Mouse (Mus musculus): ENCODE data around the gene Klf3. TPM values are rescaled to one million over a fixed set of nuclear protein-coding genes. Genes with fewer than 3 reads are reported as not detected.

Gene Klf3
- polyA plus RNA-seq, 1 experiment from 2014 or later = 38.6 TPM

DNA sequence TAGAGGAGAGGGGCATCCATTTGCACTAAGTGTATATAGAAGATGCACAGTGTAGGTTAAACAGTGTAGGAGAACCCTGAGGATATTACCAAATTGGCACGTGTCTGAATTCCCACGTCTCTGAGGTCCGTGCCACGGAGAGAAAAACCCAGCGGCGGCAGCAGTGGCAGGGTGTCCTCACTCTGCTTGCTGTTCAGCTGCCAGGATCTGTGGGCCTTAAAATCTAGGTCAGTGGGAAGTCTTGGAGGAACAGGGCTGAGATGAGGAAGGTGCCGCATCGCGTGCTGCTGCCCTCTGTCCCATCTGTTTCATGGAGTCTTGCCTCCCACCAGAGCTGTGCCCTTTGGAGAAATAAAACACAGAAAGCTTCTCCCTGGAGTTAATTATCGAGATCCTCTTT, 16.9 kb downstream of the Klf3 start:
- no peak overlapping the region for H3K4me2 ChIP-seq (ENCODE audit: low read depth, severe bottlenecking)
- no peak overlapping the region for H3K4me3 ChIP-seq (ENCODE audit: low read depth, low read length)
- H3K4me1 ChIP-seq (ENCODE audit: control insufficient read depth, insufficient read depth, low read length) = no peaks in the 10 kb centered on the region
- H3K27me3 ChIP-seq (ENCODE audit: control insufficient read depth, insufficient read depth, low read length) = no peaks in the 10 kb centered on the region
- DNase-seq (ENCODE audit: low spot score) (no peak), ATAC-seq (ENCODE audit: insufficient number of reproducible peaks, low FRiP score, low TSS enrichment, low read depth) (no peak)
- no peaks in the 10 kb centered on the region for H3K9me3 ChIP-seq (ENCODE audit: control insufficient read depth, low read length)
- WGBS = 91% methylated on average over 10 of the region's 10 CpGs
- no peak overlapping the region for H3K27ac ChIP-seq (replicated peaks; ENCODE audit: low read depth, low read length)
- H3K9ac ChIP-seq (ENCODE audit: low read length) = no peak overlapping the region
- peaks cover 35% of the 10 kb centered on the region for H3K36me3 ChIP-seq (ENCODE audit: control insufficient read depth, insufficient read depth, low read length)

DNA sequence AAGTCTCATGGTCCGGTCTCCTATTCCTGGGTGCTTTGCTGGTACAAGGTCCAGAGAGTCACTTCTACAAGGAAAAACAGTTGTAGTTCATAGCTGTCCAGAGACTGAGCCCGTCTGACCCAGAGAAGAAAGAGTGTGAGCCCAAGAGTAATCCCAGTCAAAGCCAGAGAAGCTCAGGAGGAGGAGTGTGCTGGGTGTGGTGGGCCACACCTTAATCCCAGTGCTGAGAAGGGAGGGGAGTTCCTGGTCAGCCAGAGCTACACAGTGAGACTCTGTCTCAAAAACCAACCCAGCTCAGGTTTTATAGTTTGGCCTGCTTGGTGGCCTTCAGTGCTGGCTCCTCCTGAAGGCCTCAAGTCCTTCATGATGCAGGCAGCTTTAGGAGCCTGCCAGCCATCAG, 18.1 kb downstream of the Klf3 start:
- no peaks in the 10 kb centered on the region for H3K4me1 ChIP-seq (ENCODE audit: control insufficient read depth, insufficient read depth, low read length)
- no peak overlapping the region for H3K27ac ChIP-seq (replicated peaks; ENCODE audit: low read depth, low read length)
- H3K36me3 ChIP-seq (ENCODE audit: control insufficient read depth, insufficient read depth, low read length) = peaks cover 35% of the 10 kb centered on the region
- no peaks in the 10 kb centered on the region for H3K27me3 ChIP-seq (ENCODE audit: control insufficient read depth, insufficient read depth, low read length)
- no peak for DNase-seq (ENCODE audit: low spot score)
- ATAC-seq (ENCODE audit: insufficient number of reproducible peaks, low FRiP score, low TSS enrichment, low read depth) = no peak
- H3K9ac ChIP-seq (ENCODE audit: low read length) = no peak overlapping the region
- H3K4me3 ChIP-seq (ENCODE audit: low read depth, low read length) = no peak overlapping the region
- no peak overlapping the region for H3K4me2 ChIP-seq (ENCODE audit: low read depth, severe bottlenecking)
- 89% methylated on average over 2 of the region's 2 CpGs for WGBS
- no peaks in the 10 kb centered on the region for H3K9me3 ChIP-seq (ENCODE audit: control insufficient read depth, low read length)

DNA sequence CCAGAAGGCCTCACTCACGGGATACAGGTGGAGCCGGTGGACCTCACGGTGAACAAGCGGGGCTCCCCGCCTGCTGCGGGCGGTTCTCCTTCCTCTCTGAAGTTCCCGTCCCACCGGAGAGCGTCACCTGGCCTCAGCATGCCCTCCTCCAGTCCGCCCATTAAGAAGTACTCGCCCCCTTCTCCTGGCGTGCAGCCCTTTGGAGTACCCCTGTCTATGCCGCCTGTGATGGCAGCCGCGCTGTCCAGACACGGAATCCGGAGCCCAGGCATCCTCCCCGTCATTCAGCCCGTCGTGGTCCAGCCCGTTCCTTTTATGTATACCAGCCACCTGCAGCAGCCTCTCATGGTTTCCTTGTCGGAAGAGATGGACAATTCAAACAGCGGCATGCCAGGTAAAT, 18.8 kb downstream of the Klf3 start:
- Histone ChIP-seq H3K9ac (ENCODE audit: low read length) (no peak overlapping the region), H3K9me3 (ENCODE audit: control insufficient read depth, low read length) (no peaks in the 10 kb centered on the region), H3K27me3 (ENCODE audit: control insufficient read depth, insufficient read depth, low read length) (no peaks in the 10 kb centered on the region), H3K4me3 (ENCODE audit: low read depth, low read length) (no peak overlapping the region), H3K4me2 (ENCODE audit: low read depth, severe bottlenecking) (no peak overlapping the region), H3K36me3 (ENCODE audit: control insufficient read depth, insufficient read depth, low read length) (peaks cover 34% of the 10 kb centered on the region), H3K27ac (replicated peaks; ENCODE audit: low read depth, low read length) (no peak overlapping the region), H3K4me1 (ENCODE audit: control insufficient read depth, insufficient read depth, low read length) (no peaks in the 10 kb centered on the region)
- 96% methylated on average over 24 of the region's 24 CpGs for WGBS
- DNase-seq (ENCODE audit: low spot score) (no peak), ATAC-seq (ENCODE audit: insufficient number of reproducible peaks, low FRiP score, low TSS enrichment, low read depth) (no peak)

GRCm38 (mm10) chr5:64823431-64823830, 20.2 kb downstream of the Klf3 start:
- no peaks in the 10 kb centered on the region for H3K4me1 ChIP-seq (ENCODE audit: control insufficient read depth, insufficient read depth, low read length)
- H3K36me3 ChIP-seq (ENCODE audit: control insufficient read depth, insufficient read depth, low read length) = peaks cover 35% of the 10 kb centered on the region
- H3K4me3 ChIP-seq (ENCODE audit: low read depth, low read length) = no peak overlapping the region
- no peaks in the 10 kb centered on the region for H3K27me3 ChIP-seq (ENCODE audit: control insufficient read depth, insufficient read depth, low read length)
- no peaks in the 10 kb centered on the region for H3K9me3 ChIP-seq (ENCODE audit: control insufficient read depth, low read length)
- ATAC-seq (ENCODE audit: insufficient number of reproducible peaks, low FRiP score, low TSS enrichment, low read depth) = no peak
- no peak overlapping the region for H3K4me2 ChIP-seq (ENCODE audit: low read depth, severe bottlenecking)
- no peak for DNase-seq (ENCODE audit: low spot score)
- H3K9ac ChIP-seq (ENCODE audit: low read length) = no peak overlapping the region
- no peak overlapping the region for H3K27ac ChIP-seq (replicated peaks; ENCODE audit: low read depth, low read length)
- WGBS = 95% methylated on average over 11 of the region's 11 CpGs

DNA sequence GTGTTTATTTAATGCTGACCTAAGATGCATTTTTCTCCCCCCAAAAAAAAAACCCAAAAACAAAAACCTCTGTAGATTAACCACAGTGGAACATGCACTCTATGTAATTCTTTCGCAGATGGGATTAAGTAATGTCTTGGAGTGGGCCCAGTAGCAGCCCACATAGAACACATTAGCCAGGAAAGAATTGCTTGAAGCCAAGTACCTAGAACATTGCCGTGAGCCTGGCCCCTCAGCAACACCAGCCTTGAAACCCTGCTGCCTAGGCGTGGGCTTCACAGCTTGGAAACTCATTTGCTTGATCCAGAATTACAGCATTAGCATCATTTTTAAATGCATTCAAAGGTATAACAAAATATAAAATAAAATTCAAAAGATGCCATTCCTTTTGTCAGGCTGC, 21.6 kb downstream of the Klf3 start:
- DNase-seq (ENCODE audit: low spot score) = no peak
- Histone ChIP-seq H3K4me2 (ENCODE audit: low read depth, severe bottlenecking) (no peak overlapping the region), H3K36me3 (ENCODE audit: control insufficient read depth, insufficient read depth, low read length) (peaks cover 35% of the 10 kb centered on the region), H3K27me3 (ENCODE audit: control insufficient read depth, insufficient read depth, low read length) (no peaks in the 10 kb centered on the region), H3K9me3 (ENCODE audit: control insufficient read depth, low read length) (no peaks in the 10 kb centered on the region), H3K4me1 (ENCODE audit: control insufficient read depth, insufficient read depth, low read length) (no peaks in the 10 kb centered on the region), H3K9ac (ENCODE audit: low read length) (no peak overlapping the region), H3K27ac (replicated peaks; ENCODE audit: low read depth, low read length) (no peak overlapping the region), H3K4me3 (ENCODE audit: low read depth, low read length) (no peak overlapping the region)
- WGBS = 97% methylated on average over 3 of the region's 3 CpGs
- no peak for ATAC-seq (ENCODE audit: insufficient number of reproducible peaks, low FRiP score, low TSS enrichment, low read depth)

DNA sequence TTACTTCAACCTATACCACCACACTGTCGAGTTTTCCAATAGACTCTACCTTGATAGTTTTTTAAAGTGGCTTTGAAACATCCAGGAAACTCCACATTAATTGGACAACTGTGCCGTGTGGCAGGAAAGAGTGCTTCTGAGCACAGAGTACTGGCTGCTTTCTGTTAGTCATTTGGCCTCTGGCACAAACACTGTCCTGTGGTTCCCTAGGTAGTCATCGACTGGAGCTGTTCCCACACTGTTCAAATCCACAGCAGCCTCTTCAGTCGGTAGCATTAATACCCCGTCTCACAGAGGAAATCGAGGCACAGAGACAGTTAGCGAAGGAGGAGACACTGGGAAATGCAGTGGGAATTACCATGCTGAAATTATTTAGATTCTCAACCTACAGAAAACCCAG, 22.3 kb downstream of the Klf3 start:
- H3K9ac ChIP-seq (ENCODE audit: low read length) = no peak overlapping the region
- no peaks in the 10 kb centered on the region for H3K9me3 ChIP-seq (ENCODE audit: control insufficient read depth, low read length)
- H3K4me3 ChIP-seq (ENCODE audit: low read depth, low read length) = no peak overlapping the region
- peaks cover 37% of the 10 kb centered on the region for H3K36me3 ChIP-seq (ENCODE audit: control insufficient read depth, insufficient read depth, low read length)
- H3K4me2 ChIP-seq (ENCODE audit: low read depth, severe bottlenecking) = no peak overlapping the region
- DNase-seq (ENCODE audit: low spot score) (no peak), ATAC-seq (ENCODE audit: insufficient number of reproducible peaks, low FRiP score, low TSS enrichment, low read depth) (no peak)
- H3K4me1 ChIP-seq (ENCODE audit: control insufficient read depth, insufficient read depth, low read length) = no peaks in the 10 kb centered on the region
- WGBS = 90% methylated on average over 7 of the region's 7 CpGs
- no peak overlapping the region for H3K27ac ChIP-seq (replicated peaks; ENCODE audit: low read depth, low read length)
- no peaks in the 10 kb centered on the region for H3K27me3 ChIP-seq (ENCODE audit: control insufficient read depth, insufficient read depth, low read length)

- DNase-seq (ENCODE audit: low spot score) = no peak
- Histone ChIP-seq H3K36me3 (ENCODE audit: control insufficient read depth, insufficient read depth, low read length) (peaks cover 30% of the 10 kb centered on the region), H3K9me3 (ENCODE audit: control insufficient read depth, low read length) (no peaks in the 10 kb centered on the region)
Observed at GRCm38 (mm10) chr5:64827151-64827550, 24.0 kb downstream of the Klf3 start.

DNA sequence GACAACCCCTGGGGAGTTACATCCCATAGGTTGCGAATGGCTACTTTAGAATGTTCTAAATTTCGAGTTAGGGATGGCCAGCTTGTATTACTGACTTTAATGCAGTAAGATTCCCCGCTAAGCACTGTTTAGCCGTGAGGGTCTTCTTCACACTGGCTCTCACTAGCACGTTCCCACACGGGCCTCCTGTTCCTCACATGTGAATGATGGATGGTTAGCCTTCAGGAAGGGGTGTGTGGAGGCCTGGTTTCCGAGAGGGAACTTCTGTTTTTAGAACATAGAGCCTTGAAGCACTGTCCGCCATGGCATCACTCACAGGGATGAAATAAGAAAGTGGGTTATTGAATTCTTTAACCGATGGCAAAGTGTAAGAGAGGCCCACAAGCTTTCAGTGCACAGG, 25.1 kb downstream of the Klf3 start:
- no peak overlapping the region for H3K9ac ChIP-seq (ENCODE audit: low read length)
- no peak overlapping the region for H3K27ac ChIP-seq (replicated peaks; ENCODE audit: low read depth, low read length)
- no peak for ATAC-seq (ENCODE audit: insufficient number of reproducible peaks, low FRiP score, low TSS enrichment, low read depth)
- H3K9me3 ChIP-seq (ENCODE audit: control insufficient read depth, low read length) = no peaks in the 10 kb centered on the region
- peaks cover 25% of the 10 kb centered on the region for H3K36me3 ChIP-seq (ENCODE audit: control insufficient read depth, insufficient read depth, low read length)
- DNase-seq (ENCODE audit: low spot score) = no peak
- H3K27me3 ChIP-seq (ENCODE audit: control insufficient read depth, insufficient read depth, low read length) = no peaks in the 10 kb centered on the region
- H3K4me2 ChIP-seq (ENCODE audit: low read depth, severe bottlenecking) = no peak overlapping the region
- 90% methylated on average over 9 of the region's 9 CpGs for WGBS
- no peaks in the 10 kb centered on the region for H3K4me1 ChIP-seq (ENCODE audit: control insufficient read depth, insufficient read depth, low read length)
- no peak overlapping the region for H3K4me3 ChIP-seq (ENCODE audit: low read depth, low read length)

More at GRCm38 (mm10) chr5:64827151-64827550, 24.0 kb downstream of the Klf3 start:
- Histone ChIP-seq H3K4me1 (ENCODE audit: control insufficient read depth, insufficient read depth, low read length) (no peaks in the 10 kb centered on the region), H3K9ac (ENCODE audit: low read length) (no peak overlapping the region), H3K4me3 (ENCODE audit: low read depth, low read length) (no peak overlapping the region), H3K27me3 (ENCODE audit: control insufficient read depth, insufficient read depth, low read length) (no peaks in the 10 kb centered on the region), H3K4me2 (ENCODE audit: low read depth, severe bottlenecking) (no peak overlapping the region), H3K27ac (replicated peaks; ENCODE audit: low read depth, low read length) (no peak overlapping the region)
- no peak for ATAC-seq (ENCODE audit: insufficient number of reproducible peaks, low FRiP score, low TSS enrichment, low read depth)
- WGBS = 97% methylated on average over 12 of the region's 12 CpGs

- no peak overlapping the region for H3K27ac ChIP-seq (replicated peaks; ENCODE audit: low read depth, low read length)
- 96% methylated on average over 10 of the region's 10 CpGs for WGBS
- no peak overlapping the region for H3K4me2 ChIP-seq (ENCODE audit: low read depth, severe bottlenecking)
- no peaks in the 10 kb centered on the region for H3K27me3 ChIP-seq (ENCODE audit: control insufficient read depth, insufficient read depth, low read length)
- H3K4me3 ChIP-seq (ENCODE audit: low read depth, low read length) = no peak overlapping the region
- H3K9me3 ChIP-seq (ENCODE audit: control insufficient read depth, low read length) = no peaks in the 10 kb centered on the region
- no peak overlapping the region for H3K9ac ChIP-seq (ENCODE audit: low read length)
- peaks cover 18% of the 10 kb centered on the region for H3K36me3 ChIP-seq (ENCODE audit: control insufficient read depth, insufficient read depth, low read length)
- DNase-seq (ENCODE audit: low spot score) = no peak
- no peaks in the 10 kb centered on the region for H3K4me1 ChIP-seq (ENCODE audit: control insufficient read depth, insufficient read depth, low read length)
- no peak for ATAC-seq (ENCODE audit: insufficient number of reproducible peaks, low FRiP score, low TSS enrichment, low read depth)
Observed at GRCm38 (mm10) chr5:64829606-64830005, 26.4 kb downstream of the Klf3 start.

All from limb, embryonic 11.5 days (tissue).